Mouse (Mus musculus) G1E-ER4 (cell line): ENCODE data around the gene Npas1. TPM values are rescaled to one million over a fixed set of nuclear protein-coding genes. Genes with fewer than 3 reads are reported as not detected.

ENCODE experiments used
- GATA1 ChIP-seq: IDR thresholded peaks from one replicate; pipeline ENCODE4 v1.8.0; 2012; ENCODE audit warnings: low read length, inconsistent platforms
- polyA plus RNA-seq: library from polyadenylated mRNA; stranded (reverse); fragments of >175 nt; gene quantifications from 2 replicates; pipeline ENCODE4 v1.2.3, GENCODE M21; 2012

Gene Npas1
- not detected in 2 replicates for polyA plus RNA-seq

DNA sequence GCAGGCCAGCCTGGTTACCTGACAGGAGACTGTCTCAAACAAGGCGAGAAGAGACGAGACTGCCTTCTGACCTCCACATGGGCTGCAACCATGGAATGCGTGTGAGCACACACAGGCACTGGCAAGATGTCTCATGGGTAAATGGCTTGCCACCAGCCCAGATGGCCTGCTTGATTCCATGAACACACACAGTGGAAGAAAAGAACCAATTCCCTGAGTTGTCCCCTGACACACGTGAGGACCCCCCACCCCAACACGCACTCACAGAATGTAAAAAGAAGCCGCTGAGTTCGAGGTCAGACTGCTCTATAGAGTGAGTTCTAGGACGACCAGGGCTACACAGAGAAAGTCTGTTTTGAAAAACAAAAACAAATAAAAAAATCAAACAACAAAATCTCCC lies at the start of gene Npas1:
TSS of gene Npas1 (minus strand) at position 101 of the 400 bp plus-strand sequence.
- no peak for TF ChIP-seq GATA1

- TF ChIP-seq GATA1: no peak
Measured at GRCm38 (mm10) chr7:16525995-16526394, 48.5 kb upstream of the Npas1 start.

GRCm38 (mm10) chr7:16525448-16525847 lies 47.9 kb upstream of the Npas1 start:
- TF ChIP-seq GATA1: no peak

DNA sequence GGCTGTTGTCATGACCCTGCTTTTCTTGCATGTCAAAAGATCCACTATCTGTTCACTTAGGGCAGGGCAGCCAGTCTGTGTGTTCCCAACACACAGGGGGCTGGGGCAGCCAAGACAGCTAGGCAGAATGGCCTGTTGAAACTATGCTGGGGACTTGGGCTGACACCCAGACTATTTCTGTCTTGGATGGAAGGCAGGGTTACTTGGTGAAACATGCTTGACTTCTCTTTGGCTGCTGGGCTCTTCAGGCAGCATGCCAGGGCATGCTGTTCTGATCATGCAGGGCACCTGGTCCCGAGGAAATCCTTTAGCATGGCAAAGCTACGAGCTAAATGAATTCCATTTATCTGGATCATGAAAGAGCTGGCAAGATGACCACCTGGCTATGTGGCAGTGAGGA lies 46.8 kb upstream of the Npas1 start:
- no peak for TF ChIP-seq GATA1

DNA sequence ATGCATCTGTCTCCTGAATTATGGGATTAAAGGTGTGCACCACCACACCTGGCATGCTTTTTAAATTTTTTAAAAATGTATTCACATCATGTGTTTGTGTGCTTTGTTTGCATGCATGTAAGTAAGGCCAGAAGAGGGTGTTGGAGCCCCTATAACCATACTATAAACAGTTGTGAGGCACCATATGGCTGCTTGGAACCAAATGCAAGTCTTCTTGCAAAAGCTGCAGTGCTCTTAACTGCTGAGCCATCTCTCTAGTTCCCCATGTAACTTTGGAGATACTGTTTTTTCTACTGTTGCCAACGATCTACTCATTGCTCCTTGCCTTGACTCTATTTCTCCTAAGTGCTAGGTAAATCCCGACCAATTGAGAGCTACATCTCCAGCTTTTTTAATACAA lies 41.8 kb upstream of the Npas1 start:
- no peak for TF ChIP-seq GATA1

DNA sequence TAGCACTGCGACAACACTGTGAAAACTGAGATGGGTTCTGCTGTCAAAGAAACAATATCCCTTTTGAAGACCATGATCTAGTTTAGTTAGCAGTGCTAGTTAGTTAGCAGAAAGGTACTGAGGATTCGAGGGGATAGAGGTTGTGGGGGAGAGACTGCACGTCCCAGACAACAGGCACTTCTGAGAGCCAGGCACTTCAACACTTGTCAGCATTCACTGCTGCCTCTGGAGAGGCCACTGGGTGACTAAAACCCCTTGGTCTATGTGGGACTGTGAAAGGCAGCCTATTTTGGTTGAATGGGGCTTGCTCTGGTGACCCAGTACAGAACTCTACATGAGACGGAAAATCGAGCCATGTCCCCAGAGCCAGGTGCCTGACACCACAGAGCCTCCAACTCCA lies 39.7 kb upstream of the Npas1 start:
- no peak for TF ChIP-seq GATA1

- no peak for TF ChIP-seq GATA1
Measured at GRCm38 (mm10) chr7:16507284-16507683, 29.8 kb upstream of the Npas1 start.

DNA sequence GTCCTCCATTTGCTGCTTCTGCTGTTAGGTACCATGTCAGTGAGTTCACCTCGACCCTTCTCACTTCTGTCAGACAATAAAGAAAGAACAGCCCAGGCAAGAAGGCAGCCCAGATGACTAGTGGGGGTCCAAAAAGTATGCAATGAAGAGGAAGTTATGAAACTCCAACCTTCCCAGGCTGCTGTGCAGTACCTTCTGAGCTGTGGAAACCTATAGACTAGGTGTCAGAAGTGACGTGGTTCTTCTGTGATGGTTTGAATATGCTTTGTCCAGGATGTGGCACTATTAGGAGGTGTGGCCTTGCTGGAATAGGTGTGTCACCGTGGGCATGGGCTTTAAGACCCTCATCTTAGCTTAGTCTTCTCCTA lies 27.7 kb upstream of the Npas1 start:
- TF ChIP-seq GATA1: no peak

DNA sequence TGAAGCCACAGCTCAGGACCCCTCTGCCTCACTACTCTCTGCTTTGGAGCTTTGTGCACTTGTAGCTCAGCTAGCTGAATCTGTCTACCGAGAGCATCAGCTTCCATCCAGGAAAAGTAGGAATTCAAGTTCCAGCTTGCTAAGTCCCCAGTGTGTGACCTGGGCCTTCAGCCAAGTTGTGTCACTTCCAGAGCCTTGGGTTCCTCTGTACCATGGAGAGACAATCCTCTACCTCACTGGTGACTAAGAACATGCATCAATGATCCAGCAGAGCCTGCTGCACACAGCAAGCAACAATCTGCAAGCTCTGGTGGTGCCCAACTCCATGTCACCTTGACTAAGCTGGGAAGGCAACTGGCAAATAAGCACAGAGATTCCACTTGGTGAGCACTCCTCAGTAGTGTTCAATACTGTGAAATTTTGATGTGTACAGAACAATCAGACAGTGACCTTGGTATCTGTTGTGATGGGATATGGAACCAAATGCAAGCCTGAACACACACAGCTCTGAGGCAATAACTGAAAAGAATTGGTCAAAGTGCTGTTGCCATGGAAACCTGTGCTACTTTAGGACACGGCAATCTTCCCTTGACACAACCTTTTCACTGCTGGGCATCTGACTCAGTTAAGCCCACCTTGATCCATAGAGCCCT lies 27.2 kb upstream of the Npas1 start:
- no peak for TF ChIP-seq GATA1

DNA sequence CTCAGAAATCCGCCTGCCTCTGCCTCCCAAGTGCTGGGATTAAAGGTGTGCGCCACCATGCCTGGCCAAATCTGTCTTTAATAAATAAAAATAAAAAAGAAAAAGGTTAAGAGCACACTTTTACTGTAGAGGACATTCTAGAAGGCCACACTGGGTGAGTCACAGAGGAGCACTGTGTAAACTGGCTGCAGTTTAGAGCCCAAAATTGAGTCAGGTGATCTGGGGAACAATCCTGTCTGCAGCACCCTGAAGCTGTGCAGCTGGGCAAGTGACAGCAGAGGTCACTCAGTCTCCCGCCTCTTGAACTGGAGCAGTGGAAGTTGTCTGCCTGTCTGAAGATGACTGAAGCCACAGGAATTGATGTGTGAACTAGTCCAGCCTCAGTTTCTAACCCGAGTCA lies 24.0 kb upstream of the Npas1 start:
- TF ChIP-seq GATA1: no peak

GRCm38 (mm10) chr7:16499671-16500104 lies 22.2 kb upstream of the Npas1 start:
- no peak for TF ChIP-seq GATA1

GRCm38 (mm10) chr7:16496260-16496659 lies 18.7 kb upstream of the Npas1 start:
- no peak for TF ChIP-seq GATA1

- no peak for TF ChIP-seq GATA1
Measured at GRCm38 (mm10) chr7:16493361-16493760, 15.8 kb upstream of the Npas1 start.

- TF ChIP-seq GATA1: no peak
Measured at GRCm38 (mm10) chr7:16492211-16492610, 14.7 kb upstream of the Npas1 start.

- TF ChIP-seq GATA1: no peak
Measured at GRCm38 (mm10) chr7:16491759-16492158, 14.2 kb upstream of the Npas1 start.

- no peak for TF ChIP-seq GATA1
Measured at GRCm38 (mm10) chr7:16489948-16490347, 12.4 kb upstream of the Npas1 start.

- TF ChIP-seq GATA1: no peak
Measured at GRCm38 (mm10) chr7:16488816-16489215, 11.3 kb upstream of the Npas1 start.

GRCm38 (mm10) chr7:16476600-16476989 lies 933 bp downstream of the Npas1 start:
- no peak for TF ChIP-seq GATA1
